Mouse (Mus musculus) cortical plate, adult 2 months (tissue): ENCODE results near the gene Erf. TPM values are rescaled to one million over a fixed set of nuclear protein-coding genes. Genes with fewer than 3 reads are reported as not detected.

ENCODE experiments used
- H3K27ac ChIP-seq: fragments of 200-500 bp; 2 replicates; pipeline ENCODE4 v1.5.1; 2012; ENCODE audit warnings: low read length, control low read depth, inconsistent platforms; ENCODE audit not compliant: insufficient read depth
- H3K4me1 ChIP-seq: fragments of 200-500 bp; 2 replicates; pipeline ENCODE4 v1.6.1; 2011; ENCODE audit warnings: low read length; ENCODE audit not compliant: control insufficient read depth, insufficient read depth
- H3K4me3 ChIP-seq: fragments of 200-500 bp; 2 replicates; pipeline ENCODE4 v1.5.1; 2011; ENCODE audit warnings: mild to moderate bottlenecking, low read length, control low read depth; ENCODE audit not compliant: insufficient read depth
- CTCF ChIP-seq: fragments of 200-500 bp; IDR thresholded peaks from 2 replicates; pipeline ENCODE4 v1.5.1; 2011; ENCODE audit warnings: mild to moderate bottlenecking, control low read depth, low read length; ENCODE audit not compliant: insufficient read depth; ENCODE audit errors: extremely low read depth
- POLR2A ChIP-seq: fragments of 200-500 bp; IDR thresholded peaks from 2 replicates; pipeline ENCODE4 v1.6.1; 2011; ENCODE audit warnings: mild to moderate bottlenecking, low read length, control low read depth; ENCODE audit not compliant: insufficient read depth; ENCODE audit errors: extremely low read depth
- polyA plus RNA-seq: library from polyadenylated mRNA; depleted of rRNA; stranded (reverse); fragments of >200 nt; gene quantifications from 2 replicates; pipeline ENCODE4 v1.2.3, GENCODE M21; 2012

The Erf gene
- polyA plus RNA-seq, 1 experiment = 48.6 TPM

DNA sequence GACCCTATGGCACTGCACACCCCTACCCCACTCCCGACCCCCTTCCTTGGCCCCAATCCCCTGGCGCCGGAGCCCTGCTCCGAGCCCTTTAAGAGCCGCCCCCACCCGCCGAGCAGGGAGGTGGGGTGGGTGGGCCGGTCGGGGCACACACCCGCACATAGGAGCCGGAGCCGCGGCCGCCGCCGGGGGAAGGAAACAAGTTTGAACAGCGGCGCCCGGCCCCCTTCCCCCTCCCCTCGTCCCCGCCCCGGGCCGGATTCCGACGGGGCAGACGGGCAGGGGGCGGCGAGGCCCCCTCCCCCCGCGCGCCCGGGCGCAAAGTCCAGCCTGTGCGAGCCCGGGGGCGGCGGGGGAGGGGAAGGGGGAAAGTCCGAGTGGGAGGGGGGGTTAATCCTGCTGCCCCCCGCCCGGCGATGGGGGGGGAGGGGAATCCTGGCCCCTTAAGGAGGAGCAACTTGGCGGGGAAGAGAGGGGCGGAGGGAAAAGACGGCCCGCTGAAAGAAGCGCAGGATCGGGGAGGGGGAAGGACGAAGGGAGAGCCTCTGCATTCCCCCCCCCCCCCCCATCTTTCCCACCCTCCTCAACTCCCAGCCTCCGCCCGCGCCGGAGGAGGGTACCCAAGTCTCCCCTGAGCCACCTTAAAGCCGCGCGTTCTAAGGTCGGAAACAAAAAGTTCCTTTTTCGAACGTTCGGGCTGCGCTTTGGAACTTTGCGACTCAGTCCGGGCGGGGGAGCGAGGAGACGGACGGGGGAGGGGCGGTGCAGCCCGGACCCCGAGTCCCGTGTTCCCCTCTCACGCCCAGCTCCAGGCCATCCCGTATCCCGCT, 1.0 kb downstream of the Erf start:
- H3K4me3 ChIP-seq = peak overlapping the region; percentile 94
- H3K27ac ChIP-seq = peak overlapping the region; percentile 99
- H3K4me1 ChIP-seq = peaks cover 9% of the 10 kb centered on the region; the same call in 1 of the 2 replicates
- TF ChIP-seq CTCF = no peak
- no peak for TF ChIP-seq POLR2A

DNA sequence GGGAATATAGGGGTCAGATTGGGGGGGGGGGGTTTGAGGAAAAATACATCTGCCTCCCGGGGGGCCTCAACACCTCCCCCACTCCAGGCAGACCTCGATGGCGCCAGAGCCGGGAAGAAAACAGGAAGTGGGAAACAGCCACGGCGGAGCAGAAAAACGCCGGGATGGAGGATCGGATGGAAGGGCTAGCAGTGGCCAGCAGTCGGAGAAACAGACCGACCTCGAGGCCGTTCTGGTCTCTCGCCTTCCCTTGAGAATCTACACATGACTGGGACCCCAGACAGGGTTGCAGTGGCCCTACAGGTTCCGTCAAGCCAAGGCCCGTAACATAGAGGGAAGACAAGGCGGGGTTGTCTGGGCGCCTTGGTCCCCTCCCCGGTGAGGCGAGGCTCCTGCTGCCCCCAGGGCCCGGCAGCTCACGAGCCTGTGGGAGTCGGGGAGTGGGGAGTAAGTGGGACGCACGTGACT, 1.7 kb downstream of the Erf start:
- Histone ChIP-seq H3K27ac (peak overlapping the region; percentile 99), H3K4me1 (peaks cover 9% of the 10 kb centered on the region; the same call in 1 of the 2 replicates)
- TF ChIP-seq POLR2A (no peak), CTCF (no peak)

DNA sequence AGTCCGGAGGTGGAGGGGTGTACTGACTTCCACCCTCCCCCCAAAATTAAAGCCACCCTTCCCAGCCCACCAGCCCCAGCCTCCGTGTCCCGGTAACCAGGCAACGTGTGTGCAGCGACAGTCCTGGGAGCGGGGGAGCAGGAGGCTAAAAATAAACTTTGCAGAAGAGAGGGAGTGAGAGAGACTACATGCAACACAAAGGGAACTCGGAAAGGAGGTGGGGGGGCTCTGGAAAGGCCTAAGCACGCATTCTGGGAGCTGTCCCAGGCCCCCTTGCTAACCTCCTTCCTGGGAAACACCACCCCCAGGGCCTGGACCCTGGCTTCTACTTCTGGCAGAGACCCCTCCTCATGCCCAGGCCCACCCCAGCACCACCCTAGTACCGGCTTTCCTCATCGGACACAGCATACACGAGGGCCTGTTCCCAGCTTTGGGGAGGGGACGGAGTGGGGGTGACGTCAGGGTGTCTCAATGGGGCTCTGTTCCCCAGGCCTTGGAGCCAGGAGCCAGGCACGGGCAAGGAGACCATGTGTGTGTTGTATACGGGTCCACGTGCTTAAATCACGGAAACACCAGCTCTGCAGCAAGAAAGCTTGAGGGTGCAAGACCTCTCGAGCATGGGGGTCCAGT, 2.4 kb downstream of the Erf start:
- H3K4me1 ChIP-seq = peaks cover 9% of the 10 kb centered on the region; the same call in 1 of the 2 replicates
- peak overlapping the region; percentile 99 for H3K27ac ChIP-seq
- H3K4me3 ChIP-seq = peak overlapping the region; percentile 94
- TF ChIP-seq POLR2A (peak; percentile 22; the same call in 1 of the 2 replicates), CTCF (no peak)

More for the DNA sequence above, 1.7 kb downstream of the Erf start:
- peak overlapping the region; percentile 94 for H3K4me3 ChIP-seq

DNA sequence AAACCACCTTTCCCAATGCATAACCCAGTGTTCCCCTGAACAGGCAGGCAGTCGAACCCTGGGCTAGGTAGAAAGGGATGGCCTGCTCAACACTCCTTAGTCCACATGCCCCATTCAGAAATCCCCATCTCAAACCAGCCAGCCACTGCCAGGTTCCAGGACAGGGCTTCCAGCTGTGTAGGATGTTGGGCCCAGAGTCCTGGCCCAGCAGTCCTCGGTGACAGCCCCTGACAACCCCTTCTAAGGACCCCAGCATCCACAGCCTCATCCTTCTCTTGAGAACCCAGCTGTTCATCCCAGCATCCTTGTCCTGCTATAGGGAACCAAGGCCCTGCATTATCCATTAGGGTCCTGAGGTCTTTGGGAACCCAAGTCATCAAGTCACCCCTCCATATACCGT, 3.1 kb downstream of the Erf start:
- TF ChIP-seq CTCF (no peak), POLR2A (no peak)
- peak overlapping the region; percentile 94 for H3K4me3 ChIP-seq

DNA sequence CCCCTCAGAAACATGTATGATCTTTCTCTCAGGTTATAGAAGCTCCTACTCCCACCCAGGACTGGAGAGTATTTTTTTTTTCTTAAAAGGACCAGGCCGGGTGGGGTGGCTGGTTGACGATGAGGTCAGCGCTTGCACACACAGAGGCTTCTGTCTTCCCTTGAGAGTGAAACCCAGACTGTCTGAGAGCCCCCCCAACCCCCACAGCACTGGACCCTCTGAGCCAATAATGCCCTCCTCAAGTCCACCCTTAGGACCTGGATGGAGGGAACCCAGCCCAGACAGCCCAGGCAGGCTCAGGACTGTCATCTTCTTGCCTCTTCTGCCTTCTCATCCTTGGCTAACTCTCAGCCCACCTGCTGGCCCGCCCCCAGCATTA, 3.8 kb downstream of the Erf start:
- Histone ChIP-seq H3K27ac (peak overlapping the region; percentile 97), H3K4me3 (peak overlapping the region; percentile 94), H3K4me1 (peaks cover 8% of the 10 kb centered on the region; the same call in 1 of the 2 replicates)
- TF ChIP-seq CTCF (no peak), POLR2A (no peak)

More for the DNA sequence above, 3.1 kb downstream of the Erf start:
- Histone ChIP-seq H3K4me1 (peaks cover 10% of the 10 kb centered on the region; the same call in 1 of the 2 replicates), H3K27ac (peak overlapping the region; percentile 99)

DNA sequence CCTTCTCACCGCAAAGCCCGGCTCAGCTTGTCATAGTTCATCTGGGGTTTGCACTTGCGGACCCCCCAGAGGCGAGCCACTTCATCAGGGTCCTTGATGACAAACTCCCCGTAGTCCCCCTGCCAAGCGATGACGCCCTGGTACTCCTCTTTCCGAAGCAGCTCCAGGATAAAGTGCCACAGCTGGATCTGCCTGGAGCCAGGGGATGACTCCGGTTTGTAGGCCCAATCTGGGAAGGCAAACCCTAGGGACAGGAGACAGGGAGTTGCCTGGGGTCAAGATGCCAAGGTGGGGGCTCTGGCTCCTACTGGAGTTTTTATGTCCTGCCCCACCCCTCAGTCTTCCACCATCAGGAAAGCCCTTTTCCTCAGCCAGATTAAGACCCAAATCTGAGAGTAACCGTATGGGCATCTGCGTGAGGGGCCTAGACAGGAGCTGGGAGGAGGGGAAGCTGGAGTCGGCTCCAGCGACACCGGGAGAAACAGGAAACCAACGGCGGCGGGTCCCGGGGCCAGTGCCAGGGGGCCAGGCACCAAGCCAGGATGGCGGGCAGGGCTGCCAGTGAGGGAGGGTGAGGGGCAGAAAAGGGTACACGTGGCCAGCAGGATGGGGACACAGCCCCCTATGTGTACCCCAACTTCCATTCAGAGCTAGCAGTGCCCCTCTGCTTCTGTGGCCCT, 4.3 kb downstream of the Erf start:
- peak overlapping the region; percentile 97 for H3K27ac ChIP-seq
- peak overlapping the region; percentile 94 for H3K4me3 ChIP-seq
- TF ChIP-seq CTCF = no peak
- TF ChIP-seq POLR2A = no peak
- H3K4me1 ChIP-seq = peaks cover 5% of the 10 kb centered on the region; the same call in 1 of the 2 replicates

DNA sequence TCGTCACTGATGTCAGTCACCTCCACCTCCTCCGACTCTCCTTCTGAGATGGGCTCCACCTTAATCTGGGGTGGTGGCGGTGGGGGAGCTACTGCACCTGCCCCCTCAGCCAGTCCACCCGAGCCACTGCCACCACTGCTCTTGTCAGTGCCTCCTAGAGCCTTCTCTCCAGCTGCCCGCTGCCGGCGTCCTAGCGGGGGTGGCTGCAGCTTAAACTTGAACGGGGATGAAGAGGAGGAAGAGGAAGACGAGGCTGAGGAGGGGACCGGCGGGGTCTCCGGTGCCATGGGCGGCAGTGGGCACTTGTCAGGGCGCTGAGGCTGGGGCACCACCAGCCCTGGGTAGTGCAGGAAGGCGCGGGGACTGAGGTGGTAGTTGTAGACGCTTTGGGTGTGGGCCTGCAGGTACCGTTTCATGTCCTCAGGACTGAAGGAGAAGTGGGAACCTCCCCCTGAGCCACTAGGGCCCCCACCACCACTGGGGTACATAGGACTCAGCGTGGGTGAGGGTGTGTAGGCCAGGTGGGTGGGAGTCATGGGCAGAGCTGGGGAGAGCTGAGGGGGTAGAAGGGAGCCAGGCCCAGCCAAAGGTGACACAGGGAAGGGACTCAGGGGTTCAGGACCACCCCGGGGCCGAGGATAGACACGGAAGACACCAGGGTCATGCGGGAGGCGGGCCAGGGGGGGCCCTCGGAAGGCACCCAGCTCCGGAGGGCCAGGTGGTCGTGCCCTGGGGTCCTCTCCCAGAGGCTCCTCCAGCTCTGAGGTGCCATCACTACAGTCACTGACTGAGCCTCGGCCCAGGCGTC, 5.8 kb downstream of the Erf start:
- Histone ChIP-seq H3K4me1 (peaks cover 5% of the 10 kb centered on the region; the same call in 1 of the 2 replicates), H3K4me3 (no peak overlapping the region), H3K27ac (peak overlapping the region; percentile 97)
- TF ChIP-seq POLR2A = no peak

DNA sequence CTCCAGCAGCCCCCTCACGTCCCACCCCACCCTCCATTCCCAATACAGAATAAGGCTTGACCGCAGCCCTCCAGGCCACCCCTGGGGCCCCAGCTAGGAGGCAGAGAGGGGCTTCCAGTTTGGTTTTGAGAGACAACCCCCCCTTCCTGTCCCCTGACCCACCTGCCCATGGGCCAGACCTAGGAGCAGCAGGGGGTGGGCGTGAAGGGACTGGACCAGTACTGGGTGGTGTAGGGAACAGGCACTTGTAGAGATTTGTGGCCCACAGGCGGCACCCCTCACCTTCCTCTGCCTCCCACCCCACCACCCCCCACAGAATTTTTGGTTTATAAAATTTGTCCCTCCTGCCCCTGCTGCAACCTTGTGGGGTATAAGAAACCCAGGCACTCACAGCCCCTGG, 7.2 kb downstream of the Erf start:
- no peak overlapping the region for H3K27ac ChIP-seq

DNA sequence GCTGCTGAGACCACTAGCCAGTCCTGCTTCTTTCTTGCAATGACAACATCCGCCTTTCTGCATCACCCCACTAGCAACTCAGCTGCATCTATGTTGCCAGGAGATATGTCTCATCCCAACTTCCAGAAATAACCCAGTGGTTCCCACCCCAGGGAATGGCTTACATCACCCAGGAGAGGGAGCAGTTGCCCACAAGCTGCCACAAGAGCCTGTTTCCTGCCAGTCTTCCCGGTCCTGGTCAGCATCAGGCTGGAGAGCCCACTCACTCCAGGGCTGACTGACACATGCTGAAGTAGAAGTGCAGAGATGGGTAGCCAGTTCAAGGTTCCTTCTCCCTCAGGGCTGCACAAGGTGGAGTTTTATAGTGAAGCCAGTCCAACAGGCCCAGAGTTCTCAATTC, 9.5 kb downstream of the Erf start:
- H3K27ac ChIP-seq = peak overlapping the region; percentile 11; the same call in 1 of the 2 replicates

More for the DNA sequence above, 7.2 kb downstream of the Erf start:
- Histone ChIP-seq H3K4me1 (peaks cover 5% of the 10 kb centered on the region; the same call in 1 of the 2 replicates), H3K4me3 (no peak overlapping the region)
- TF ChIP-seq POLR2A (no peak), CTCF (no peak)

More for the DNA sequence above, 9.5 kb downstream of the Erf start:
- TF ChIP-seq POLR2A (no peak), CTCF (peak; percentile 78)
- Histone ChIP-seq H3K4me1 (peaks cover 6% of the 10 kb centered on the region; the same call in 1 of the 2 replicates), H3K4me3 (no peak overlapping the region)
